Mouse (Mus musculus) gonadal fat pad, adult 2 months (tissue): ENCODE measurements around the gene Cecr2. TPM values are rescaled to one million over a fixed set of nuclear protein-coding genes. Genes with fewer than 3 reads are reported as not detected.
"Not testable (repeated sequence)": the region's sequence is repeated elsewhere in the genome, so short reads cannot be mapped to it uniquely, and the experiment has no call there.

Experiments used
- DNase-seq: peaks from one replicate; pipeline ENCODE4 v3.0.0-alpha.2; 2012; ENCODE audit warnings: low read depth
- polyA plus RNA-seq: library from polyadenylated mRNA; depleted of rRNA; stranded (reverse); fragments of >200 nt; gene quantifications from 2 replicates; pipeline ENCODE4 v1.2.3, GENCODE M21; 2012; rRNA removed

Cecr2 gene
- 4.2 and 5.0 TPM in 2 replicates for polyA plus RNA-seq

GRCm38 (mm10) chr6:120665816-120666760, at the start of gene Cecr2:
Gene Cecr2 (plus strand): TSS chr6:120666369.
- no peak for DNase-seq

- DNase-seq, result no peak
Observed at GRCm38 (mm10) chr6:120617586-120617985, 48.6 kb upstream of the Cecr2 start.

GRCm38 (mm10) chr6:120618518-120619402, 47.4 kb upstream of the Cecr2 start:
- DNase-seq, result no peak

GRCm38 (mm10) chr6:120620193-120620592, 46.0 kb upstream of the Cecr2 start:
- no peak for DNase-seq

- no peak for DNase-seq
Observed at GRCm38 (mm10) chr6:120625081-120625480, 41.1 kb upstream of the Cecr2 start.

GRCm38 (mm10) chr6:120627096-120627495, 39.1 kb upstream of the Cecr2 start:
- no peak for DNase-seq

GRCm38 (mm10) chr6:120628963-120629362, 37.2 kb upstream of the Cecr2 start:
- DNase-seq, result peak; percentile 72

GRCm38 (mm10) chr6:120635391-120636028, 30.7 kb upstream of the Cecr2 start:
- peak; percentile 9 for DNase-seq

GRCm38 (mm10) chr6:120639547-120639946, 26.6 kb upstream of the Cecr2 start:
- DNase-seq, result no peak

- peak; percentile 58 for DNase-seq
Observed at GRCm38 (mm10) chr6:120641866-120642378, 24.2 kb upstream of the Cecr2 start.

GRCm38 (mm10) chr6:120643776-120644175, 22.4 kb upstream of the Cecr2 start:
- no peak for DNase-seq

- DNase-seq, result no peak
Observed at GRCm38 (mm10) chr6:120644346-120645299, 21.5 kb upstream of the Cecr2 start.

GRCm38 (mm10) chr6:120647246-120648028, 18.7 kb upstream of the Cecr2 start:
- not testable (repeated sequence) for DNase-seq

GRCm38 (mm10) chr6:120648205-120648604, 18.0 kb upstream of the Cecr2 start:
- no peak for DNase-seq

GRCm38 (mm10) chr6:120652666-120653065, 13.5 kb upstream of the Cecr2 start:
- DNase-seq, result no peak

- no peak for DNase-seq
Observed at GRCm38 (mm10) chr6:120655702-120656101, 10.5 kb upstream of the Cecr2 start.

GRCm38 (mm10) chr6:120658848-120659247, 7.3 kb upstream of the Cecr2 start:
- peak; percentile 41 for DNase-seq

GRCm38 (mm10) chr6:120665415-120665815, 754 bp upstream of the Cecr2 start:
- no peak for DNase-seq

- DNase-seq, result no peak
Observed at GRCm38 (mm10) chr6:120666761-120667421, 722 bp downstream of the Cecr2 start.
